Mouse (Mus musculus) embryo, embryonic 11.5 days (tissue): ENCODE results near the gene Smg6.

Source experiments
- DNase-seq: peaks from one replicate; pipeline ENCODE4 v3.0.0-alpha.2; 2012; ENCODE audit warnings: low read depth, low spot score

The Smg6 gene

GRCm38 (mm10) chr11:75213372-75214080 lies 287.9 kb downstream of the Smg6 start:
- DNase-seq: no peak
